Mouse (Mus musculus) neutrophil, adult 5-6 weeks (primary cell): ENCODE data around the gene Pdia3. TPM values are rescaled to one million over a fixed set of nuclear protein-coding genes. Genes with fewer than 3 reads are reported as not detected.
"Not testable (repeated sequence)": the region's sequence is repeated elsewhere in the genome, so short reads cannot be mapped to it uniquely, and the experiment has no call there.

Experiments used
- ATAC-seq: fragments of 151-379, 151-347 bp; 2 replicates; pipeline ENCODE4 v1.8.0; 2017; ENCODE audit warnings: mild to moderate bottlenecking, moderate TSS enrichment; ENCODE audit not compliant: insufficient number of reproducible peaks, poor library complexity, low FRiP score, severe bottlenecking; ENCODE audit errors: extremely low read depth
- total RNA-seq: library from RNA; stranded (forward); fragments of 200-1000 nt; gene quantifications from 2 replicates; pipeline ENCODE4 v1.2.3, GENCODE M21; 2017

Gene Pdia3
- 81.0 and 85.3 TPM in 2 replicates for total RNA-seq

DNA sequence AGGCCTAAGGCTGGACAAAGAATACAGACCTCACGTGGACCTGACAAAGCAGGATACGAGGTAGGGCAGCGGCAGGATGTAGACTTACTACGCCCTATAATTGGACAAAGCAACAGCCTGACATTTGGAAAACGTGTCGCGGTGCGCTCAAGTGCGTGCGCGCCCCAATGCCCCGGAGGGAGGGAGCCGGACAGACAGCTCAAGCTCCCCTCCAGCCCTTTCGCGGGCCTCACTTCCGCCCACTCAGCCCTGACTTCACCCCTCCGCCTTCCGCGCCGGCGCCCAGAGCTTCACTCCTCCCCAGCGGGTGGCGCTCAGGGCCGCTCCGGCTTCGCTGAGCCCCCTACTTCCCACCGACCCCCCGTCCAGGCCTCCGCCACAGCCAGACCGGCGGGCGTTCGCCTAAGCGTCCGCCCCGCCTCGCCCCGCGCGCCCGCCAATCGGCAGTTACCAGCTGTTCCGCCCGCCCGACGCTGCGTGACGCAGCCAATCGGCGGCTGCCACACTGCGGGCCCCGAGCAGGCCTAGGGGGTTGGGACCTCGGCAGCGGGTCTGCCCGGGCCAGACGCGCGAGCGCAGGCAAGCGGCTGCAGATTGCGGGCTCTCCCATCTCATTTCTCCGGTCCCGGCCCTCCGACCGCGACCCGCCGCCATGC lies at the start of gene Pdia3, which contains the start of gene Catsper2:
Gene Pdia3 (plus strand): TSS at position 389 of the 656 bp plus-strand sequence.
Gene Catsper2 (minus strand): TSS at position 406 of the 656 bp plus-strand sequence.
- ATAC-seq, result peak; percentile 89

GRCm38 (mm10) chr2:121368831-121369230 lies 44.7 kb upstream of the Pdia3 start:
- no peak for ATAC-seq

DNA sequence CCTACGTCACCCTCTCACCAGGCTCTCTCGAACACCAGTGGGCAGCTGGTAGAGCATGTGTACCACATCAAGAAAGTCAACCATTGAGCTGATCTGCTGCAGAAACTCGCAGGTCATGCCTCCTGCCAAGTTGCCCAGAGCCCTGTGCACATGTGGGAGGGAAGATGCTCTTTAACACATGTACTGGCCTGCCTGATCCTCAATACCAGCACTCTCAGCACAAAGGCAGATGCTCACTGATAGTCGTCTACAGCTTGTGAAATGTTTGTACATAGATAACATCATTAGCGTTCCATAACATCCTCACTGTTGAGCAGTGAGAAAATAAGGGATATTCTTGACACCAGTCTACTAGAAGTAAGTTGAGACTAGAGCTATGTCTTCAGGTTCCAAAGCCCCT lies 42.7 kb upstream of the Pdia3 start:
- no peak for ATAC-seq

DNA sequence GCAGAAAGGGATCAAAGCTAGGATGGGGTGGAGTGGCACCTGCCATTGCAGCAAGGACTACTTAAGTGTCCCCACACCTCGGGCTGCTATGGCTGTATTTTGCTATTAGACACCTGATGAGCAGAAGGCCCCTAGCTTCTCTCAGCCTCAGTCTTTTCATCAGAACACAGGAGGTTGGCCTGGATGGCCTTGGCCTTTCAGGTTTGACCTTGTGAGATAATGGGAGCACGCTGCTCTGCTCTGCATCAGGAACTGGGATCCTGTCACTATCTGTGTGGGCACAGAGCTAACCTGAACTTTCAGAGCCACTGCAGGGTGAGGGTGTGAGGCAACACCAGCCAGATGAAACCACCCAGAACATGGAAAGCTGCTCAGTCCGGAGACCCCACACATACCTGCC lies 41.3 kb upstream of the Pdia3 start:
- ATAC-seq, result no peak

- no peak for ATAC-seq
These were observed 38.8 kb upstream of the Pdia3 start for GRCm38 (mm10) chr2:121374766-121375165.

DNA sequence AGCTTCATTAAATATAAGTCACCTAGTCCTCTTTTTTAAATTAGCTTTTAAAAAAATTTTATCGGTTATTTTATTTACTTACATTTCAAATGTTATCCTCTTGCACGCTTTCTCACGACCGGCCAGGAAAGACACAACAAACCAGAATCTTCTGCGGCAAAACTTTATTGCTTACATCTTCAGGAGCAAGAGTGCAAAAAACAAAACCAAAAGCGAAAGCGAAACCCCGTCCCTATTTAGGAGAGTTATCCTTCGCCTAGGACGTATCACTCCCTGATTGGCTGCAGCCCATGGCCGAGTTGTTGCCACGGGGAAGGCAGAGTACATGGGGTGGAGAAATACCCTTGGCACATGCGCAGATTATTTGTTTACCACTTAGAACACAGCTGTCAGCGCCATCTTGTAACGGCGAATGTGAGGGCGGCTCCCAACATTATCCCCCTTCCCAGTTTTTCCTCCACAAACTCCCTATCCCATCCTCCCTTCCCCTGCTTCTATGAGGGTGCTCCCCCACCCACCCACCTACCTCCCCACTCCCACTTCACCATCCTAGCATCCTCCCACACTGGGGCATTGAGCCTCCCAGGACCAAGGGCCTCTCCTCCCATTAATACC lies 26.5 kb upstream of the Pdia3 start, which contains the start of gene Strc:
Gene Strc (minus strand): TSS at position 208 of the 615 bp plus-strand sequence.
- not testable (repeated sequence) for ATAC-seq

DNA sequence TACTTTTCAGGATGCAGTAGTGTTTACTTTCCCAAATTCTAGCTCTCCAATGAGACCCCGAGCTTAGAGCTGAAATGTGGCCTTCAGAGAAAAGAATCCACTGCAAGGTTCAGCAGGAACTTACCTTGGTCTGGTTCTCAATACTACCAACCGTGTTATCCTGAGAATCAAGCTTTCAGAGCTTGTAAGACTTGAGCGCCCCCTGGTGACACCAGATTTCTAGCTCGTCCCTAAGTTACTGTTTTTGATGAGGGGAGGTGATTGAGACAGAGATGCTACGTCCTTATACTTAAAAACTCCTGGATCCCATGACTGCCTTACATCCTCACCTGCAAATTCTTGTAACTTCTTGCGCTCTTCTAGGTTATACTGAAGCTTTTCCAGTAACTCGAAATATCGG lies 17.0 kb upstream of the Pdia3 start:
- ATAC-seq, result 0 out of 2 replicates have a peak, but pooled peaks have one; percentile 58

DNA sequence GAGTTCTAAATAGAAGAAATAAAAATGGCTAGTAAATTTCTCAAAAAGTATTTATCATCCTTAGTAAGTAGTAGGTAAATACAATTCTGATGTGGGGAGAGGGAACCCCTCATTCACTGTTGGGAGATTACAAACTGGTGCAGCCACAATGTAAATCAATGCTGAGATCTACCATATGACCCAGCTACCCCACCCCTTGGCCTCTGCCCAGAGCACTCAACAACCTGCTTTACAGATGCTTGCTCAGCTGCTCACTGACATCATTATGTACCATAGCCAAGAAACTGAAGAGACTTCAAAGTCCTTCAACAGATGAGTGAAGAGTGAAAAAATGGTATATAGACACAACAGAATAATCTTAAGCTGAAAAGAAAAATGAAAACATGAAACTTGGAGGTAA lies 10.3 kb upstream of the Pdia3 start:
- ATAC-seq, result no peak

DNA sequence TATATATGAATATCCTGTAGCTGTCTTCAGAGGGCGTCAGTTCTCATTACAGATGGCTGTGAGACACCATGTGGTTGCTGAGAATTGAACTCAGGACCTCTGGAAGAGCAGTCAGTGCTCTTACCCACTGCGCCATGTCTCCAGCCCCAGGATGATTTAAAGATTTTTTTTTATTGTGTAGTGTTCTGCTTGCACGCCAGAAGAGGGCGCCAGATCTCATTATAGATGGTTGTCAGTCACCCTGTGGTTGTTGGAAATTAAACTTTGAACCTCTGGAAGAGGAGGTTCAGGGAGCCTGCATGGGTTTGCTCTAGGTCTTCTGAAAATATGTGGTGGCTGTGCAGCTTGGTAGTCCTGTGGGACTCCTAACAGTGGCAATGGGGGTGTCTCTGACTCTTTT lies 5.4 kb upstream of the Pdia3 start:
- peak; percentile 83 for ATAC-seq

- ATAC-seq, result no peak
These were observed 660 bp upstream of the Pdia3 start for GRCm38 (mm10) chr2:121412843-121413386.

GRCm38 (mm10) chr2:121414139-121414685 lies 637 bp downstream of the Pdia3 start:
- ATAC-seq, result peak; percentile 31; the same call in 1 of the 2 replicates

- ATAC-seq, result no peak
These were observed 1.5 kb downstream of the Pdia3 start for GRCm38 (mm10) chr2:121415103-121415502.

- no peak for ATAC-seq
These were observed 2.0 kb downstream of the Pdia3 start for GRCm38 (mm10) chr2:121415591-121415990.

DNA sequence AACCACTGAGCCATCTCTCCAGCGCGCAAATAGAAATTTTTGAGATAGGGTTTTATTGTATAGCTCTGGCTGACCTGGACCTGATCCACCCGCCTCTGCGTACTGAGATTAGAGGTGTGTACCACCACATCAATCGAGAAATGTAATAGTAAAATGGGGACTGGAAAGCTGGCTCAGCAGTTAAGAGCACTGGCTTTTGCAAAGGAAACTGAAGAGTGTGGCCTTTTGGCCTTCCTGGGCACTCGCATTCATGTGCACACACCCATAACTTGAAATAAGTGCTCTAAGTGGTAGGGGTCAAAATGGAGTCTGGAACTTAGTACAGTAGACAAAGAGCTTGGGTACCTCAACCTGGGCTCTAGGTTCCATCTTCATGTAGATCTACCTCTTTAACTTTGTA lies 2.8 kb downstream of the Pdia3 start:
- ATAC-seq, result no peak

DNA sequence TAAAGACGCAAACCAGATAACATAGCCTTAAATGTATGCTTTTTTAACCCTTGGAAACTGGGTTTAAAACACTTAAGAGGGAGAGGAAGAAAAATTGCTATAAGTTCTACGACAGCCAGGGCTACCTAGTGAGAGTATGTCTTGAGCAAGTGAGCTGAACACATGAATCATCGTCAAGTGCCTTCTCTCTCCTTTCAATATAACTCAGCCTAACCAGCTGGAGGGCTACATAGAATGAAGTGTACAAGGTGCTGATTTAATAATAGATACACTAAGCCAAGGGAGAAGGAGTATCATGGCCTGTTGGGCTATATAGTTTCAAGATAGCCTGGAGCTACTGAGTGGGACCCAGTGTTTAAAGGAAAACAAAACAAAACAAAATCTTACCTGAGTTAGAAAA lies 4.9 kb downstream of the Pdia3 start:
- no peak for ATAC-seq

- no peak for ATAC-seq
These were observed 9.6 kb downstream of the Pdia3 start for GRCm38 (mm10) chr2:121423166-121423565.

- ATAC-seq, result no peak
These were observed 12.3 kb downstream of the Pdia3 start for GRCm38 (mm10) chr2:121425890-121426289.

- peak; percentile 70; the same call in 1 of the 2 replicates for ATAC-seq
These were observed 21.3 kb downstream of the Pdia3 start for GRCm38 (mm10) chr2:121434854-121435253.

DNA sequence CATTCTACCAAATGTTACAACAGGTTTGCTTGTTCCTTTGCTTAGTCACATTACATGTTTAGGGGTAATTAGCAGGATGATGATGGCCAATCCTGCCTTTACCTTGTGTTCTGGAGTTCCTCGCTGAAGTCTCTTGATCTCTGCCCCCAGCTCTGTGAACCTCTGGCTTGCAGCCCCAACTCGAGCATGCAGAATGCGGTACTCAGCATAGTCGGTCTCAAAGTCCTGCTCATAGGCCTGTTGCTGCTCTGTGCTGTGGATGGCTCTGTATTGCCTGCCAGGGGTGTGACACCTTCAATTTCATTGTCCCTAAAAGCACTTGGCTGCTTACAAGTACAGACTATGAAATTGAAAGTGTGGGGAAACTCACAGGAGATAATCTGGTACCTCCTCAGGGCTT lies 26.2 kb downstream of the Pdia3 start:
- no peak for ATAC-seq
